8 mouse cellular contexts compared by ENCODE assay signal in the genomic region with DNA sequence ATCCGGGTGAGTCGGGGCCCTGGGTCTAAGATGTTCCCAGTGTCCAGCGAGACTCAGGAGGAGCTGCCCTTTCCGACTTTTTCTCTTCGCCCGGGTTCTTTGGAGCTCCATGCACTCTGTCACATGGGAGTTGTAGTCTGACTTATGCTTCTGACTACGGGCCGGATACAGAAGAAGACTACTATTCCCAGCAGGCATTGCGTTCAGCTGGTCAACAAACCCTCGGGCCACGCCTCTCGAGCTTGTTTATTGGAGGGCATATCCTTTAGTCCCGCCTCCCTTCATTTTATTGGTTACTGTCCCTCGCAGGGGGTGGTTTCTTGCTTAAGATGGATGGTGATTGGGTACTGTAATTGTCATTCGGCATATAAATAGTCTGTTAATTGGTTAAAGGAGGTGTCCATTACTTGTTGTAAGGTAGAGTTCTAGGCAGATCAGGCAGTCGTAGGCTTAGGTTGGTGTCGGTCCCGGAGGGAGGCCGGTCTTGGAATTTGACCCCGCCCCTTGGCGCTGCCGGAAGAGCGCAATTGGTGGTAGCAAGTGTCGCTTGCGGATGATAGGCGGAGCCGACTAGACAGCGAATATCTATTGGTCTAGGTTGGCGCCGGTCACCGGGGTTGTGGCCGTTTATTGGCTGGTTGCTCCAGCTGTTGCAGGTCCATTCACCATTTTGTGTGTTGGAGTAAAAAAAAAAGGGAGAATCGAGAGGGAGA. TPM values are rescaled to one million over a fixed set of nuclear protein-coding genes. Genes with fewer than 3 reads are reported as not detected.
A peak's percentile ranks its signal among the peaks of the same experiment; 100 is the strongest.
DNase-seq lines count a peak whose midpoint lies in the region; ATAC-seq lines count a peak whose summit lies in the region.

No protein-coding gene starts in this region.

- peak overlapping the region; percentile 83 for H3K4me3 ChIP-seq in hindbrain, embryonic 16.5 days (ENCODE audit: low read length)
- H3K4me3 ChIP-seq in macrophage (ENCODE audit: inconsistent target), result peak overlapping the region; percentile 77

- H3K27ac ChIP-seq in hindbrain, embryonic 16.5 days (ENCODE audit: low read depth, low read length), result peak overlapping the region; percentile 97
- peak overlapping the region; percentile 92 for H3K27ac ChIP-seq in macrophage

- no peaks in the 10 kb centered on the region; the same call in none of the 2 replicates for H3K27me3 ChIP-seq in hindbrain, embryonic 16.5 days (replicated peaks; ENCODE audit: control insufficient read depth, insufficient read depth, low read length)

- H3K79me2 ChIP-seq in macrophage (ENCODE audit: inconsistent target), result peaks cover 38% of the 10 kb centered on the region

- peaks cover 16% of the 10 kb centered on the region; the same call in 1 of the 2 replicates for H3K36me3 ChIP-seq in hindbrain, embryonic 16.5 days (ENCODE audit: control insufficient read depth, insufficient read depth, low read length)
- H3K36me3 ChIP-seq in macrophage (ENCODE audit: inconsistent target), result no peaks in the 10 kb centered on the region

- 1% methylated on average over 33 of the region's 33 CpGs for WGBS in hindbrain, embryonic 16.5 days
- WGBS in macrophage (ENCODE audit: missing documents), result under 1% methylated on average over 32 of the region's 33 CpGs

- peak overlapping the region; percentile 79 for H3K4me2 ChIP-seq in hindbrain, embryonic 16.5 days (ENCODE audit: low read length)

- H3K9me3 ChIP-seq in hindbrain, embryonic 16.5 days (ENCODE audit: control insufficient read depth, low read length), result no peaks in the 10 kb centered on the region

- H3K9ac ChIP-seq in hindbrain, embryonic 16.5 days (ENCODE audit: low read depth, low read length), result peak overlapping the region; percentile 92

- peaks cover 19% of the 10 kb centered on the region for H3K4me1 ChIP-seq in hindbrain, embryonic 16.5 days (ENCODE audit: control insufficient read depth, insufficient read depth, low read depth, low read length)

- DNase-seq in WW6 (ENCODE audit: low read depth, low spot score), result peak; percentile 98
- DNase-seq in cerebellum, postnatal 4 days (ENCODE audit: low spot score in 2 of 2), result peak; percentile 96 to 99
- DNase-seq in gastrocnemius, adult 18-20 months (ENCODE audit: low spot score), result peak; percentile 100
- DNase-seq in left cerebral cortex, adult 18-20 months (ENCODE audit: low spot score in 2 of 2), result peak; percentile 96 to 99
- DNase-seq in right cerebral cortex, adult 18-20 months, result peak; percentile 100
- peak; percentile 93 for DNase-seq in urinary bladder, postnatal 10 days (ENCODE audit: low spot score)

- peak; percentile 96 for ATAC-seq in hindbrain, embryonic 16.5 days

RNA-seq across cellular contexts. Expression of gene Cic, which starts 0.4 kb away (rescaled TPM):
- 10 to 100 TPM; 34.8 to 38.3 TPM for total RNA-seq in gastrocnemius, adult 18-20 months (2021)
- 31.0 and 36.4 TPM in 2 replicates for polyA plus RNA-seq in hindbrain, embryonic 16.5 days (2015; fragmentation: Nextera tagmentation; extraction: Ambion mirVana)
- total RNA-seq in left cerebral cortex, adult 18-20 months (2021), result 100 to 1,000 TPM; 212 to 225 TPM
- total RNA-seq in macrophage (2018; cell fraction: chromatin; rRNA removed), result 100 to 1,000 TPM in 24 of 26 experiments, 10 to 100 TPM in 2; 63.5 to 495 (median 311) TPM
- total RNA-seq in macrophage (2018; cell fraction: cytosol; rRNA removed), result 100 to 1,000 TPM; 146 to 312 (median 230) TPM
- total RNA-seq in macrophage (2018; cell fraction: nucleus; rRNA removed), result 100 to 1,000 TPM; 124 to 500 (median 278) TPM
- polyA plus RNA-seq in macrophage (2018), result 88.9 to 139 TPM (median 118 TPM) in 3 replicates

RNA-seq across cellular contexts. Expression of gene Erf, which starts 17.3 kb away (rescaled TPM):
- total RNA-seq in gastrocnemius, adult 18-20 months (2021), result 1 to 10 TPM; 5.7 to 7.3 TPM
- polyA plus RNA-seq in hindbrain, embryonic 16.5 days (2015; fragmentation: Nextera tagmentation; extraction: Ambion mirVana), result 3.7 and 4.3 TPM in 2 replicates
- total RNA-seq in left cerebral cortex, adult 18-20 months (2021), result 10 to 100 TPM; 60.8 to 65.2 TPM
- 10 to 100 TPM in 15 of 26 experiments, 1 to 10 TPM in 11; 7.1 to 19.7 (median 10.7) TPM for total RNA-seq in macrophage (2018; cell fraction: chromatin; rRNA removed)
- total RNA-seq in macrophage (2018; cell fraction: cytosol; rRNA removed), result 10 to 100 TPM in 24 of 26 experiments, 1 to 10 TPM in 2; 8.5 to 19.3 (median 12.5) TPM
- 10 to 100 TPM in 19 of 26 experiments, 1 to 10 TPM in 7; 6.8 to 20.6 (median 13.6) TPM for total RNA-seq in macrophage (2018; cell fraction: nucleus; rRNA removed)
- 11.9 to 14.5 TPM (median 14.2 TPM) in 3 replicates for polyA plus RNA-seq in macrophage (2018)

RNA-seq across cellular contexts. Expression of gene Pafah1b3, which starts 29.9 kb away (rescaled TPM):
- total RNA-seq in gastrocnemius, adult 18-20 months (2021), result 1 to 10 TPM in 1 of 2 experiments, under 1 TPM in 1; 0.82 to 1.1 TPM
- polyA plus RNA-seq in hindbrain, embryonic 16.5 days (2015; fragmentation: Nextera tagmentation; extraction: Ambion mirVana), result 566 and 571 TPM in 2 replicates
- 10 to 100 TPM; 35.7 to 36.9 TPM for total RNA-seq in left cerebral cortex, adult 18-20 months (2021)
- total RNA-seq in macrophage (2018; cell fraction: chromatin; rRNA removed), result 10 to 100 TPM in 2 of 26 experiments, 1 to 10 TPM in 19, not detected in 5; 1.0 to 11.2 (median 4.6) TPM
- total RNA-seq in macrophage (2018; cell fraction: cytosol; rRNA removed), result 10 to 100 TPM in 13 of 26 experiments, 1 to 10 TPM in 13; 5.4 to 18.3 (median 9.4) TPM
- 1 to 10 TPM in 25 of 26 experiments, not detected in 1; 1.3 to 9.4 (median 3.4) TPM for total RNA-seq in macrophage (2018; cell fraction: nucleus; rRNA removed)
- polyA plus RNA-seq in macrophage (2018), result 7.4 to 20.7 TPM (median 14.3 TPM) in 3 replicates

RNA-seq across cellular contexts. Expression of gene Gsk3a, which starts 30.3 kb away (rescaled TPM):
- total RNA-seq in gastrocnemius, adult 18-20 months (2021), result 10 to 100 TPM; 83.2 to 83.8 TPM
- 13.0 and 16.4 TPM in 2 replicates for polyA plus RNA-seq in hindbrain, embryonic 16.5 days (2015; fragmentation: Nextera tagmentation; extraction: Ambion mirVana)
- 100 to 1,000 TPM; 215 to 224 TPM for total RNA-seq in left cerebral cortex, adult 18-20 months (2021)
- total RNA-seq in macrophage (2018; cell fraction: chromatin; rRNA removed), result 10 to 100 TPM; 15.6 to 63.9 (median 38.0) TPM
- total RNA-seq in macrophage (2018; cell fraction: cytosol; rRNA removed), result 10 to 100 TPM; 50.6 to 70.6 (median 58.9) TPM
- total RNA-seq in macrophage (2018; cell fraction: nucleus; rRNA removed), result 10 to 100 TPM; 21.7 to 69.9 (median 44.3) TPM
- 51.8 to 78.1 TPM (median 55.3 TPM) in 3 replicates for polyA plus RNA-seq in macrophage (2018)

RNA-seq across cellular contexts. Expression of gene Prr19, which starts 33.3 kb away (rescaled TPM):
- not detected for total RNA-seq in gastrocnemius, adult 18-20 months (2021)
- 4.7 and 4.8 TPM in 2 replicates for polyA plus RNA-seq in hindbrain, embryonic 16.5 days (2015; fragmentation: Nextera tagmentation; extraction: Ambion mirVana)
- total RNA-seq in left cerebral cortex, adult 18-20 months (2021), result not detected
- not detected for total RNA-seq in macrophage (2018; cell fraction: chromatin; rRNA removed)
- total RNA-seq in macrophage (2018; cell fraction: cytosol; rRNA removed), result not detected
- not detected for total RNA-seq in macrophage (2018; cell fraction: nucleus; rRNA removed)
- polyA plus RNA-seq in macrophage (2018), result not detected in 3 replicates

Comparison
In these comparisons a context has a peak if more than half of its experiments do, and no peak if none do; other contexts are left out.
1. Peak in every context shown above with its lines: DNase-seq, ATAC-seq, H3K4me3 ChIP-seq and H3K27ac ChIP-seq.
2. RNA of gene Cic, which starts 0.4 kb away (total RNA-seq): 212 to 225 TPM in left cerebral cortex, adult 18-20 months; 34.8 to 38.3 TPM in gastrocnemius, adult 18-20 months; every median in the first group is over 4 times any median in the second.
3. RNA of gene Erf, which starts 17.3 kb away (total RNA-seq): 60.8 to 65.2 TPM in left cerebral cortex, adult 18-20 months; 5.7 to 7.3 TPM in gastrocnemius, adult 18-20 months; every median in the first group is over 4 times any median in the second.
4. RNA of gene Pafah1b3, which starts 29.9 kb away (total RNA-seq): 35.7 to 36.9 TPM in left cerebral cortex, adult 18-20 months; 0.82 to 1.1 TPM in gastrocnemius, adult 18-20 months; every median in the first group is over 10 times any median in the second.